Mouse (Mus musculus): ENCODE measurements around the gene Cdk5r2.

Cdk5r2 gene

DNA sequence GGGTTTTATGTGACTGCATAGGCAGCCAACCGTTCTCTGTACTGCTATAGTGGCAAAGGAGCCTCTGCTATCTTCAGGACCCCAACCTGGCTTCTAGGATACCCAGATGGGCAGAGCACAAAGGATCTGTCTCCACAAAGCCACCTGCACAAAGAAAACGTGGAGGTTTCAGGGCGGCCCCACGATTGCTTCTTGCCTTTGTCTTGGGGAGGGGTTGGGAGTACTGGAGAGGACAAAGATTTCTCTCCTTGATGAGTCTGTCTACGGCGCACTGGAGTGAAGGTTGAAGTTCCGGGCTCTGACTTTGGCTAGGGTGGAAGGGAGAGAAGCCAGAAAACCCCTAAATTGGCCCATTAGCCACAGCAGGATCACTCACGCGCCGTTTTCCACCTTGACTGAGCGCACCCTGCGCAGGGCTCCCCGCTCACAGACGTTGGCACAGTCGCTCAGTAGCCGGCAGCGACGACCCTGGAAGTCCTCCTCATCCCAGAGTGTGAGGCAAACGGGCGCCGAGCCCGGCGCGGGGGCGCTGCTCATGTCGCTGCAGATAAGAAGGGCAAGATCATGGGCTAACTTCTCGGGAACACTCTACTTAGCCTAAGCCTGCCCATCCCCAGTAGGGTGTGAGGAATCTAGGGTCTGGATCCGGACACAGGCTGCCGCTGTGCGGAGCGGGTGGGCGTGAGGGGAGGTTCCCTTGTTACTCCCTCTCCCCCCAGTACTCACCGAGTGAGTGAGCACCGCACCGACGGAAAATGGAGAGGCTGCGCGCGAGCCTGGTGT lies 37.8 kb downstream of the Cdk5r2 start:
- DNase-seq (ENCODE audit: low spot score), result no peak

DNA sequence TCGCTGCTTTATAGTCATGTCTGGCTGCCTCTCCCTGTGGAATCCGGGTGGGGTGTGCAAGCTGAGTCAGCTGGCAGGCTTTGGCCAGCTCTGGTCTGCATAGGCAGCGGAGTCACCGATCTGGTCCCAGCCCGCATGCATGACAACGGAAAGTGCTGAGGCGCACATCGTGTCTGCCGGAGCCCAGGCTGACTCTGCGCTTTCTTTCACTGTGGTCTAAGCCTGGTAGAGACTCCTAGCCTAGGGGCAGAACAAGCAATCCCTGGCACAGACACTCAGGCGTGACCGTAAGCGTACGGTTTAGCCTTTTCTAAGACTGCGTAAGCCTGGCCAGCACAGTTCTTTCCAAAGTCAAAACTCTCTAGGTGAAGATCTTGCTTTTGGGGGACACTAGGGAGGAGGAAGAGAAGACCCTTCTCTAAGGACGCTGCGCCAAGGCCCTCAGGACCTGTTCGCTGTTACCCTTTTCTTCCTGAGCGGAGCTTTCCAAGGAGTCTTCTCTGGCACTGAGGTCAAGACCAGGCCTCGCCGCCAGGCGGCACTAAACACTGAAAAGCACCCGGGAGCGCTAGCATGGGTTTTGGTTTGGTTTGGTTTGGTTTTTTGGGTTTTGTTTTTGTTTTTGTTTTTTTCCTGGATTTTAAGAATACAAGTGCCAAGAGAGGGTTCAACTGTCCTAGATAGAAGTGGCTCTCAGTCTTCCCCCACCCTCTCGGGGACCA lies 38.6 kb downstream of the Cdk5r2 start, which contains the start of gene Cryba2:
Cryba2 (minus strand) TSS at position 10 of the 722 bp plus-strand sequence.
- peak; percentile 55 for DNase-seq (ENCODE audit: low spot score)

DNA sequence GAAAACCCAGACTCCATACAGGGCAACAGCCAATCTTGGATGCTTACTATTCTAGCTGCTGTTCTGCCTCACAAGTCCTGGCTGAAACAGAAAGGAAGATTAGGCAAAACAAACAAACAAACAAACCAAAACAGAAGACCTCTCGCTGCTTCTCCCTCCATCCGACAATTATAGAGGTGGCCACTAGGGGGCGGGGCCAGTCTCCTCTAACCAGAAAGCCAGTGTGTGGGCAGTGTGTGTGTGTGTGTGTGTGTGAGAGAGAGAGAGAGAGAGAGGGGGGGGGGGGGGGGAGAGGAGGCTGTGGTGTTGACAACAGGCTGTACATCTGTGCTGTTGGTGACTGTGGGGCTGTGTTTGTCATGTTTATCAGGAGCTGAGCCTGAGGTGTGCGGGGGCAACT lies 40.2 kb downstream of the Cdk5r2 start:
- peak; percentile 63 for DNase-seq (ENCODE audit: low spot score)

DNA sequence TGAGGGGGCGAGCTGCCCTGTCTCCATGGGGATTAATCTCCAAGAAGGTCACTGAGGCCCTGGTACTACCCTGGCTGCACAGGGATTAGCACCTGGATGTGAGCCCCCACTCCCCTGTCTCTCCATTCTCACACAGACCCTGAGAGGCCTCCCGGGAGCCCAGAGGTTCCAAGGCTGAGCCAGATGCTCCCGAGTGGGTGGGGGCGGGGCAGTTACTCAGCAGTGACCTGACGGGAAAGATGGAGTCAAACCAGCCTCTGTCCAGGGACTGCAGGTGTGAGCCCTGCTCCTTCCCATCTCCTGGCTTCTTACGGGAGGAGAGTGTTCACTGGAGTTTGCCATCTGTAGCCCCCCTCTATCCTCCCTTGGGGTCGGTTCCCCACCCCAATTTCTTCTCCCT lies 43.2 kb downstream of the Cdk5r2 start:
- no peak for DNase-seq (ENCODE audit: low spot score)

DNA sequence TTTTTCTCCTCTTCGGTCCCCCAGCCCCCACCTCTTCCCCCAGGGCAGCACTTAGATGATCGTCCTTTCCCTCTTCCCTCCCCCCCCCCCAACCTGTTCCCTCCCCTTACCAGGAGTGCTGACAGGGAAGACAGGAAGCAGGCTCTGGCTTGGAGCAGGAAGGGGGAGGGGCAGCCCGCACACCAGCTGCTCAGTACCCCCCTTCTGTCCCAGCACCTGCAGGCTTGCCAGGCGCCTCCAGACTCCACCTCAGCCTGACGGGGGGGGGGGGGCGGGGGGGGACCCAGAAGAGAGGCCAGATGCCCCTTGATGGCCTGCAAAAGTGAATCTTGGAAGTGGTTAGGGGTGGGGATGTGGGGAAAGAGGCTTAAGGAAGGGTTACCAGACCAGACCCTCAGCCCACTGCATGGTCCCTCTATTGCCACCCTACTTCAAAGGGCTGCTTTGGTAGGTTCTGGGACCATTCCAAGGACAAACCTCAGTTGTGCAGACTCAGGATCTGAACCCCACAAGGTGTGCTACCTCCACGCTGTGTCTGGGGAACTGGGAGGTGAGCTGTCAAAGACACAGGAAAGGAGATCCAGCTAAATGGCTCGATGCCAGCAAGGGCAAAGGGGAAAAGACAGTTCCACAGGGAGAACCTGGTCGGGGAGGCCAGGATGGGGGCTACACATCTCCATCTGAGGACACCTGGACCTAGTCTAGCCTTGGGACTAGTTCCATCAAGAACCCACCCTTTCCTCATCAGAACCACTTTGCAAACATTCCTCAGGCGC lies 44.1 kb downstream of the Cdk5r2 start:
- no peak for DNase-seq (ENCODE audit: low spot score)

DNA sequence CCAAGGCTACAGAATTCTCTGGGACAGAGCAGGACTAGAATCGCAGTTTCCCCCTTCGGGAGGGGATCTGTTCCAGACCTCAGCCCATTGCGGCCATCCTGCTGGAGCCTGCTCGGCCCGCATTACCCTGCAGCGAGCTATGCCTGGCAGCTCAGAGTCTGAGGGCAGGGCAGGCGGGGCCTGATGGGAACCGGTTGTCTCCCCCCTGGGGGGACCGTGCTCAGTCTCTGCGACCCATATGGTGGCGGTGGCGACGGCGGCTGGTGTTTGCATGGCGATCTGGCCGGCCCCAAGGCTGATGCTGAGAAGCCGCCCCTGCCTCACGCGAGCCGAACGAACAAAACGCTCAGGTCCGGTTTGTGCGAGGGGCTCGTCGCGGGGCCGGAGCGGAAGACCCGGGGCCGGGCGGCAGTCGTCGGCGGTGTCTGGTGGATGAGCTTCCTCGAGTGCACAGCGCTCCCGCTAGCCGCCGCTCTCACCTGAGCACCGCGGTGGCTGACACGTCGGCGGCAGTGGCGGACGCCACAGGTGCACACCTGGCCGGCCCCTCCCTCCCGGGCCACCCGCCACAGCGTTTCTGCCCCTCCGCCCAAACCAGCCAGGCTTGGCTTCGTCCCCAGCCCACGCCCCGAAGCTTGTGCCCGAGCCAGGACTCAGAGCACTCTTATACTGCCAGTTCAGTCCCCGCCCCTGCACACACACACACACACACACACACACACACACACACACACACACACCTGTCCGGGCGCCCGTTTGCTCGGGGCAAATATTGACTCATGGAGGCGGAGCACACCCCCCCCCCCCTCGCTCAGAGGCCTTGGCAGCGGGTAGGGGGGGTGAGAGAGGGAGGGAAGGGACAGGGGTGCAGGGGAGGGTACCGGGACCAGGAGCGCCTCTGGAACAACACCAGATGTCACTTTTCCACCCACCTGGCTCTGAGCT lies 45.9 kb downstream of the Cdk5r2 start:
- no peak for DNase-seq (ENCODE audit: low spot score)

DNA sequence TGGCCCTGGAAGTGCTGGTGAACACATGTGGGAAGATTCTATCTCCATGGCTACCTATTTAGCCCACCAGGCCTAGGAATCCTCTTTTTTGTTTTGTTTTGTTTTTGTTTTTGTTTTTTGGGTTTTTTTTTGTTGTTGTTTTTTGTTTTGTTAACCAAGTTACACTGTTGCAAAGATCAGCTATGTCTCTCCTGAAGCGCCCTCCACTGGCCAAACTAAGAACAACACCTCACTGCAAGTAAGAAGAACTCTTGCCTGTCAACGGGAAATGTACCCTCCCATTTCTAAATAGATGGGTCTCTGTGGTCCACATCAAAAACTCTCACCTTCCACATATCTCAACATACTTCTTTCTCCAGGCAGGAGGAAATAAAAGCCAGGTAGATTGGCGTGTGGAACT lies 47.0 kb downstream of the Cdk5r2 start:
- peak; percentile 72 for DNase-seq (ENCODE audit: low spot score)

DNA sequence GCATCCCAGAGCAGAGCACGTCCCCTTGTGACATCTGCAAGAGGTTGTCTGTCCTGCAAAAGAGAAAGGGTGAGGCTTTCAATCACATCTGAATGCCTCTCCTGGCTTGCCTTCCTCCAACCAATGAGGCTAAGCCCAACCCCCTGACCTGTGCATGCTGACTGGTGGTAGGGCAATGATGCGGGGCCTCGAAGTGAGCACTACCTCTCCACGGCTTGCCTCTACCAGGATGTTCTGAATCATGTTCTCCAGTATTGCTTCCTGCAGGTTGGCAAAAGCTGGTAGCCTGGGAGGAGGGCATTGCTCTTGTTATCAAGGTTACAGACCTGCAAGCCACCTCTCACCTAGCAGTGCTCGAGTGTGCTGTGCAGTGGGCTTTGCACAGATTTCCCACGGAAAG lies 47.5 kb downstream of the Cdk5r2 start:
- no peak for DNase-seq (ENCODE audit: low spot score)

All from layer of hippocampus, adult 11-12 months (tissue).